Mouse (Mus musculus): ENCODE measurements around the gene Phlpp1.
A peak's percentile ranks its signal among the peaks of the same experiment; 100 is the strongest.

DNA sequence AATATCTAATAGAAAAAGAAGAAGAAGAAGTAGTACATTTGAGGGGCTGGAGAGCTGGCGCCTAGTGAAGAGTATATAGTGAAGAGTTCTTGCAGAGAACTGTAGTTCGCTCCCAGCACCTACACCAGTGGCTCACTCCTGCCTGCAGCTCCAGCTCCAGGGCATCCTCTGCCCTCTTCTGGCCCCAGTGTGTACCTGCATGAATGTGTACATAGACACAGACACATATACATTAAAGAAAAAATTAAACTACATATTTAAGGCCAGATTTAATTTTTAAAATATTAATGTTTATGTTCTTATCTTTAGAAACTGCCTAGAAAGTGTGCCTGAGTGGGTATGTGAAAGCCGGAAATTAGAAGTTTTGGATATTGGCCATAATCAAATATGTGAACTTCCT is 175.2 kb downstream of the Phlpp1 start:
- TF ChIP-seq CTCF (IDR thresholded peaks at IDR 0.05; ENCODE audit: low read depth) (peak; percentile 53), EP300 (optimal IDR thresholded peaks at IDR 0.05) (no peak)
